In the genomic region with DNA sequence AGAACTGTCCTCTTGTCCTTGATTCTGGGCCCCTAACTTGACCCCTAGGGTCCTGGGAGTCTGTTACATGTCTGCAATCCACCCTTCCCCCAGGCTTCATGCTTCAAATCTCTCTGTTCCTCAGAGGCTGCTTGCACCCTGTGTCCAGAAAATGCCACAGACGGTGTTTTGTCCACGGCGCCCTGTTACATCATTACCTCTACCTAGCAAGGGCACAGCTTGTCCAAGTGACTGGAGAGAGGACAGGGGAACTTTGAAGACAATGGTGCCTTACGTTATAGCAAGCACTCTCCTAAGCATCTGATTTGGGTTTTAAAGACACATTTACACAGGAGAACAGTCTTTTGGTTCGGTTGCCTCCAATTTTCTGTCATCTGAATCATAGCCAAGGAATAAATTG, we compare ENCODE assay signal across 29 mouse cellular contexts. TPM values are rescaled to one million over a fixed set of nuclear protein-coding genes. Genes with fewer than 3 reads are reported as not detected.
DNase-seq lines count a peak whose midpoint lies in the region; ATAC-seq and TF ChIP-seq lines count a peak whose summit lies in the region.
"Had no signal": no experiment of that assay in that cellular context is flagged by ENCODE, and none has a peak within 500 bp of the region (broad histone marks: within the 10 kb centered on the region; RNA-seq: fewer than 3 reads in every experiment).

No protein-coding gene starts in this region.

- no peak overlapping the region for H3K9ac ChIP-seq in hindbrain, embryonic 13.5 days
- no peak overlapping the region for H3K9ac ChIP-seq in hindbrain, embryonic 16.5 days (ENCODE audit: low read depth, low read length)
- H3K9ac ChIP-seq in midbrain, embryonic 14.5 days (replicated peaks; ENCODE audit: low read length): no peak overlapping the region
- no peak overlapping the region for H3K9ac ChIP-seq in forebrain, postnatal 0 days
- H3K9ac ChIP-seq in midbrain, postnatal 0 days (replicated peaks; ENCODE audit: low read length, poor library complexity, severe bottlenecking): no peak overlapping the region
- H3K9ac ChIP-seq: embryonic facial prominence, embryonic 13.5 days; heart, embryonic 15.5 days; limb, embryonic 15.5 days; liver, embryonic 15.5 days; lung, embryonic 15.5 days; neural tube, embryonic 13.5 days had no signal

- H3K4me3 ChIP-seq in hindbrain, embryonic 13.5 days: no peak overlapping the region
- no peak overlapping the region for H3K4me3 ChIP-seq in hindbrain, embryonic 16.5 days (ENCODE audit: low read length)
- no peak overlapping the region for H3K4me3 ChIP-seq in midbrain, embryonic 14.5 days (replicated peaks; ENCODE audit: low read depth, low read length)
- no peak overlapping the region for H3K4me3 ChIP-seq in midbrain, embryonic 10.5 days
- no peak overlapping the region for H3K4me3 ChIP-seq in forebrain, postnatal 0 days (ENCODE audit: low read depth, low read length)
- H3K4me3 ChIP-seq in midbrain, postnatal 0 days (ENCODE audit: low read depth, low read length): no peak overlapping the region
- H3K4me3 ChIP-seq: embryonic facial prominence, embryonic 13.5 days; heart, embryonic 15.5 days; limb, embryonic 10.5 days; limb, embryonic 15.5 days; liver, embryonic 15.5 days; lung, embryonic 15.5 days; neural tube, embryonic 13.5 days had no signal

- no peak overlapping the region for H3K4me2 ChIP-seq in hindbrain, embryonic 13.5 days
- H3K4me2 ChIP-seq in hindbrain, embryonic 16.5 days (ENCODE audit: low read length): no peak overlapping the region
- H3K4me2 ChIP-seq in midbrain, embryonic 14.5 days (ENCODE audit: low read length): no peak overlapping the region
- H3K4me2 ChIP-seq in forebrain, postnatal 0 days (ENCODE audit: low read depth): peak overlapping the region; percentile 20; the same call in 1 of the 2 replicates
- no peak overlapping the region for H3K4me2 ChIP-seq in midbrain, postnatal 0 days (ENCODE audit: low read depth, low read length, poor library complexity, severe bottlenecking)
- H3K4me2 ChIP-seq: embryonic facial prominence, embryonic 13.5 days; heart, embryonic 15.5 days; limb, embryonic 15.5 days; liver, embryonic 15.5 days; lung, embryonic 15.5 days; neural tube, embryonic 13.5 days had no signal

- WGBS in hindbrain, embryonic 13.5 days: 79% methylated on average over 5 of the region's 5 CpGs
- WGBS in hindbrain, embryonic 16.5 days: 73% methylated on average over 5 of the region's 5 CpGs
- 64% methylated on average over 5 of the region's 5 CpGs for WGBS in midbrain, embryonic 14.5 days
- WGBS in midbrain, embryonic 10.5 days: 79% methylated on average over 5 of the region's 5 CpGs
- 55% methylated on average over 5 of the region's 5 CpGs for WGBS in forebrain, postnatal 0 days
- 54% methylated on average over 5 of the region's 5 CpGs for WGBS in midbrain, postnatal 0 days

- peak overlapping the region; percentile 40; the same call in 1 of the 2 replicates for H3K27ac ChIP-seq in hindbrain, embryonic 13.5 days
- H3K27ac ChIP-seq in hindbrain, embryonic 16.5 days (ENCODE audit: low read depth, low read length): no peak overlapping the region
- peak overlapping the region; percentile 37; the same call in 1 of the 2 replicates for H3K27ac ChIP-seq in midbrain, embryonic 14.5 days (replicated peaks; ENCODE audit: low read depth, low read length)
- no peak overlapping the region for H3K27ac ChIP-seq in midbrain, embryonic 10.5 days (replicated peaks)
- H3K27ac ChIP-seq in forebrain, postnatal 0 days (ENCODE audit: low read depth, low read length): peak overlapping the region; percentile 79
- peak overlapping the region; percentile 55 for H3K27ac ChIP-seq in midbrain, postnatal 0 days (ENCODE audit: low read depth, low read length)
- H3K27ac ChIP-seq: embryonic facial prominence, embryonic 13.5 days; heart, embryonic 15.5 days; kidney, postnatal 0 days; limb, embryonic 10.5 days; limb, embryonic 15.5 days; liver, embryonic 15.5 days; lung, embryonic 15.5 days; neural tube, embryonic 13.5 days; stomach, postnatal 0 days had no signal

- no peaks in the 10 kb centered on the region for H3K36me3 ChIP-seq in hindbrain, embryonic 13.5 days
- no peaks in the 10 kb centered on the region for H3K36me3 ChIP-seq in hindbrain, embryonic 16.5 days (ENCODE audit: control insufficient read depth, insufficient read depth, low read length)
- no peaks in the 10 kb centered on the region for H3K36me3 ChIP-seq in midbrain, embryonic 14.5 days (ENCODE audit: control insufficient read depth, insufficient read depth, low read length)
- no peaks in the 10 kb centered on the region for H3K36me3 ChIP-seq in midbrain, embryonic 10.5 days
- no peaks in the 10 kb centered on the region for H3K36me3 ChIP-seq in forebrain, postnatal 0 days (ENCODE audit: insufficient read depth)
- H3K36me3 ChIP-seq in midbrain, postnatal 0 days (ENCODE audit: insufficient read depth, low read length): no peaks in the 10 kb centered on the region
- H3K36me3 ChIP-seq: embryonic facial prominence, embryonic 13.5 days; heart, embryonic 15.5 days; limb, embryonic 10.5 days; limb, embryonic 15.5 days; liver, embryonic 15.5 days; lung, embryonic 15.5 days; neural tube, embryonic 13.5 days had no signal

- 0 out of 2 replicates have a peak, but pooled peaks cover 3% of the 10 kb centered on the region for H3K27me3 ChIP-seq in hindbrain, embryonic 13.5 days
- no peaks in the 10 kb centered on the region for H3K27me3 ChIP-seq in hindbrain, embryonic 16.5 days (replicated peaks; ENCODE audit: control insufficient read depth, insufficient read depth, low read length)
- H3K27me3 ChIP-seq in midbrain, embryonic 14.5 days (ENCODE audit: control insufficient read depth, insufficient read depth, low read length): no peaks in the 10 kb centered on the region
- no peaks in the 10 kb centered on the region for H3K27me3 ChIP-seq in midbrain, embryonic 10.5 days (ENCODE audit: low read depth, poor library complexity, severe bottlenecking)
- H3K27me3 ChIP-seq in forebrain, postnatal 0 days (ENCODE audit: insufficient read depth, low read length): no peaks in the 10 kb centered on the region
- H3K27me3 ChIP-seq in midbrain, postnatal 0 days (ENCODE audit: insufficient read depth, low read length): no peaks in the 10 kb centered on the region
- H3K27me3 ChIP-seq: liver, embryonic 15.5 days had no signal

- H3K4me1 ChIP-seq in hindbrain, embryonic 13.5 days (replicated peaks): peaks cover 25% of the 10 kb centered on the region
- H3K4me1 ChIP-seq in hindbrain, embryonic 16.5 days (ENCODE audit: control insufficient read depth, insufficient read depth, low read depth, low read length): peaks cover 8% of the 10 kb centered on the region
- H3K4me1 ChIP-seq in midbrain, embryonic 14.5 days (ENCODE audit: control insufficient read depth, insufficient read depth, low read length): peaks cover 16% of the 10 kb centered on the region; the same call in 1 of the 2 replicates
- H3K4me1 ChIP-seq in midbrain, embryonic 10.5 days: peaks cover 19% of the 10 kb centered on the region; the same call in 1 of the 2 replicates
- 0 out of 2 replicates have a peak, but pooled peaks cover 10% of the 10 kb centered on the region for H3K4me1 ChIP-seq in forebrain, postnatal 0 days (ENCODE audit: insufficient read depth)
- H3K4me1 ChIP-seq in midbrain, postnatal 0 days (ENCODE audit: insufficient read depth, low read length): peaks cover 3% of the 10 kb centered on the region; the same call in 1 of the 2 replicates
- H3K4me1 ChIP-seq: embryonic facial prominence, embryonic 13.5 days; limb, embryonic 10.5 days; liver, embryonic 15.5 days had no signal

- ATAC-seq in hindbrain, embryonic 13.5 days (ENCODE audit: low FRiP score): no peak
- no peak for ATAC-seq in hindbrain, embryonic 16.5 days
- ATAC-seq in midbrain, embryonic 14.5 days (ENCODE audit: low FRiP score, low TSS enrichment): no peak
- peak; percentile 56; the same call in 1 of the 2 replicates for ATAC-seq in forebrain, postnatal 0 days
- ATAC-seq in midbrain, postnatal 0 days (ENCODE audit: low FRiP score): no peak
- ATAC-seq: intestine, embryonic 16.5 days had no signal

- TF ChIP-seq CTCF in forebrain, postnatal 0 days (IDR thresholded peaks at IDR 0.05; ENCODE audit: low read depth): no peak
- no peak for TF ChIP-seq CTCF in midbrain, postnatal 0 days (IDR thresholded peaks at IDR 0.05)

- no peak for DNase-seq in midbrain, embryonic 14.5 days
- no peak for DNase-seq in midbrain, embryonic 10.5 days (ENCODE audit: low spot score)
- DNase-seq in forebrain, postnatal 0 days: peak; percentile 67
- DNase-seq in midbrain, postnatal 0 days (ENCODE audit: low spot score): no peak
- DNase-seq in thymus, postnatal 10 days (ENCODE audit: low spot score in 2 of 2): no peak

- H3K9me3 ChIP-seq in hindbrain, embryonic 13.5 days: no peaks in the 10 kb centered on the region
- no peaks in the 10 kb centered on the region for H3K9me3 ChIP-seq in hindbrain, embryonic 16.5 days (ENCODE audit: control insufficient read depth, low read length)
- no peaks in the 10 kb centered on the region for H3K9me3 ChIP-seq in midbrain, embryonic 14.5 days (ENCODE audit: control insufficient read depth, low read length)
- H3K9me3 ChIP-seq in midbrain, embryonic 10.5 days (replicated peaks): no peaks in the 10 kb centered on the region
- H3K9me3 ChIP-seq in forebrain, postnatal 0 days (ENCODE audit: low read length): no peaks in the 10 kb centered on the region
- no peaks in the 10 kb centered on the region for H3K9me3 ChIP-seq in midbrain, postnatal 0 days (ENCODE audit: low read length)
- H3K9me3 ChIP-seq: embryonic facial prominence, embryonic 13.5 days; heart, embryonic 15.5 days; limb, embryonic 10.5 days; limb, embryonic 15.5 days; liver, embryonic 15.5 days; lung, embryonic 15.5 days; neural tube, embryonic 13.5 days had no signal

RNA-seq across cellular contexts. Expression of a gene that starts 17.4 kb away (rescaled TPM):
- polyA plus RNA-seq in hindbrain, embryonic 13.5 days (2015; fragmentation: Nextera tagmentation; extraction: Ambion mirVana): not detected in 2 replicates
- polyA plus RNA-seq in hindbrain, embryonic 16.5 days (2015; fragmentation: Nextera tagmentation; extraction: Ambion mirVana): not detected in 2 replicates
- polyA plus RNA-seq in midbrain, embryonic 14.5 days (2014; fragmentation: Nextera tagmentation; extraction: Ambion mirVana): 0.11 TPM in 1 of 2 replicates, not detected in the other
- polyA plus RNA-seq in midbrain, embryonic 10.5 days (2016; fragmentation: Nextera tagmentation; extraction: Ambion mirVana): 0.24 TPM in 1 of 2 replicates, not detected in the other
- not detected in 2 replicates for total RNA-seq in forebrain, postnatal 0 days (2014; rRNA removed)
- not detected in 2 replicates for polyA plus RNA-seq in forebrain, postnatal 0 days (2015; fragmentation: Nextera tagmentation; extraction: Ambion mirVana)
- total RNA-seq in midbrain, postnatal 0 days (2014; rRNA removed): not detected in 2 replicates
- polyA plus RNA-seq in midbrain, postnatal 0 days (2015; fragmentation: Nextera tagmentation; extraction: Ambion mirVana): 0.04 and 0.06 TPM in 2 replicates
- total RNA-seq: gastrocnemius, postnatal 10 days; heart, postnatal 25 days; layer of hippocampus, postnatal 14 days; megakaryocyte, adult 5-6 weeks had no signal
- polyA plus RNA-seq: embryonic facial prominence, embryonic 13.5 days; heart, embryonic 15.5 days; hindbrain, embryonic 11.5 days; limb, embryonic 10.5 days; lung, embryonic 15.5 days; neural tube, embryonic 13.5 days; spleen, adult 2 months; stomach, postnatal 0 days; thymus, adult 2 months had no signal

RNA-seq across cellular contexts. Expression of a gene that starts 19.7 kb away (rescaled TPM):
- polyA plus RNA-seq in hindbrain, embryonic 13.5 days (2015; fragmentation: Nextera tagmentation; extraction: Ambion mirVana): 0.05 and 0.22 TPM in 2 replicates
- 0.11 and 0.16 TPM in 2 replicates for polyA plus RNA-seq in hindbrain, embryonic 16.5 days (2015; fragmentation: Nextera tagmentation; extraction: Ambion mirVana)
- 0.14 and 0.38 TPM in 2 replicates for polyA plus RNA-seq in midbrain, embryonic 14.5 days (2014; fragmentation: Nextera tagmentation; extraction: Ambion mirVana)
- 0.06 and 0.09 TPM in 2 replicates for polyA plus RNA-seq in midbrain, embryonic 10.5 days (2016; fragmentation: Nextera tagmentation; extraction: Ambion mirVana)
- total RNA-seq in forebrain, postnatal 0 days (2014; rRNA removed): 0.15 and 0.48 TPM in 2 replicates
- 0.28 and 0.31 TPM in 2 replicates for polyA plus RNA-seq in forebrain, postnatal 0 days (2015; fragmentation: Nextera tagmentation; extraction: Ambion mirVana)
- 0.19 and 0.49 TPM in 2 replicates for total RNA-seq in midbrain, postnatal 0 days (2014; rRNA removed)
- polyA plus RNA-seq in midbrain, postnatal 0 days (2015; fragmentation: Nextera tagmentation; extraction: Ambion mirVana): 0.28 and 0.38 TPM in 2 replicates
- total RNA-seq: megakaryocyte, adult 5-6 weeks had no signal
- polyA plus RNA-seq: limb, embryonic 10.5 days had no signal

RNA-seq across cellular contexts. Expression of a gene that starts 36.5 kb away (rescaled TPM):
- not detected in 2 replicates for polyA plus RNA-seq in hindbrain, embryonic 13.5 days (2015; fragmentation: Nextera tagmentation; extraction: Ambion mirVana)
- not detected in 2 replicates for polyA plus RNA-seq in hindbrain, embryonic 16.5 days (2015; fragmentation: Nextera tagmentation; extraction: Ambion mirVana)
- not detected in 2 replicates for polyA plus RNA-seq in midbrain, embryonic 14.5 days (2014; fragmentation: Nextera tagmentation; extraction: Ambion mirVana)
- polyA plus RNA-seq in midbrain, embryonic 10.5 days (2016; fragmentation: Nextera tagmentation; extraction: Ambion mirVana): not detected in 2 replicates
- total RNA-seq in forebrain, postnatal 0 days (2014; rRNA removed): not detected in 2 replicates
- not detected in 2 replicates for polyA plus RNA-seq in forebrain, postnatal 0 days (2015; fragmentation: Nextera tagmentation; extraction: Ambion mirVana)
- total RNA-seq in midbrain, postnatal 0 days (2014; rRNA removed): not detected in 2 replicates
- not detected in 2 replicates for polyA plus RNA-seq in midbrain, postnatal 0 days (2015; fragmentation: Nextera tagmentation; extraction: Ambion mirVana)
- total RNA-seq: adrenal gland, adult 18-20 months; adrenal gland, postnatal 25 days; gastrocnemius, postnatal 10 days; heart, postnatal 25 days; layer of hippocampus, postnatal 14 days; left cerebral cortex, postnatal 10 days; megakaryocyte, adult 5-6 weeks had no signal
- polyA plus RNA-seq: embryonic facial prominence, embryonic 13.5 days; gonadal fat pad, adult 2 months; heart, embryonic 15.5 days; hindbrain, embryonic 11.5 days; intestine, embryonic 16.5 days; kidney, postnatal 0 days; large intestine, adult 2 months; limb, embryonic 10.5 days; limb, embryonic 15.5 days; liver, embryonic 15.5 days; lung, embryonic 15.5 days; neural tube, embryonic 13.5 days; spleen, adult 2 months; stomach, postnatal 0 days; thymus, adult 2 months had no signal

Comparison
In these comparisons a context has a peak if more than half of its experiments do, and no peak if none do; other contexts are left out.
1. H3K27ac ChIP-seq: peak in hindbrain, embryonic 13.5 days (single experiment), midbrain, embryonic 14.5 days (single experiment), forebrain, postnatal 0 days (single experiment) and midbrain, postnatal 0 days (single experiment); none in hindbrain, embryonic 16.5 days (single experiment) and midbrain, embryonic 10.5 days (single experiment).